Mouse (Mus musculus) liver, postnatal 0 days (tissue): ENCODE data around the gene Tm2d1.

Experiments used
- CTCF ChIP-seq: sonication (generic); IDR thresholded peaks from 2 replicates; pipeline ENCODE4 v1.5.1; 2016; ENCODE audit warnings: antibody characterized with exemption, low read depth
- EP300 ChIP-seq: IDR thresholded peaks from 2 replicates; pipeline ENCODE4 v1.6.1; 2016; ENCODE audit warnings: antibody characterized with exemption, low read depth, mild to moderate bottlenecking

GRCm38 (mm10) chr4:98395690-98396437, 12.8 kb upstream of the Tm2d1 start, which contains the start of gene Patj:
- no peak; the same call in 1 of the 2 replicates for TF ChIP-seq CTCF
- no peak for TF ChIP-seq EP300
